Mouse (Mus musculus): ENCODE measurements around the gene Pgm5. TPM values are rescaled to one million over a fixed set of nuclear protein-coding genes. Genes with fewer than 3 reads are reported as not detected.
"Not testable (repeated sequence)": the region's sequence is repeated elsewhere in the genome, so short reads cannot be mapped to it uniquely, and the experiment has no call there.

The Pgm5 gene
- polyA plus RNA-seq, 1 experiment from 2014 or later: 0.44 TPM

DNA sequence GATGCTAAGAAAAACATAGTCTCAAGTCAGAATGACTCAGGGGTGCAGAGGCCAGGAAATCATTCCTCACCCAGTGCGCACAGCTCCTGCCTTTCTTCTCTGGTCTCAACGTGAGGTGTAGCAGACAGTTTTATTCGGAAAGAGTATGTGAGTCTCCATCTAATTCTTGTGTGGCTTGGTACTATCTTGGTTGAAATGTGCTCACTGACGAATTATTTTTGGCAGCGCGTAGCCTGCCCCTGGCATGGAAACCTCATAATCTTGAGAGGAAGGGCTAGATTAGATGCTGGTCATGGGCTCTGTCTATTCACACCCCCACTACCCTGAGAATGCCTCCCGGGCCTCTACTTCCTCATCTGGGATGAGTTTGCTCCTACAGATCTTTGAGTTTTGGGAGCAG, 153.6 kb downstream of the Pgm5 start:
- H3K4me3 ChIP-seq: no peak overlapping the region
- no peak overlapping the region for H3K4me2 ChIP-seq
- H3K36me3 ChIP-seq (replicated peaks): no peaks in the 10 kb centered on the region
- WGBS: 86% methylated on average over 7 of the region's 7 CpGs
- H3K27me3 ChIP-seq (replicated peaks): no peaks in the 10 kb centered on the region
- no peaks in the 10 kb centered on the region for H3K4me1 ChIP-seq
- no peak overlapping the region for H3K9ac ChIP-seq
- ATAC-seq (replicated peaks): no peak
- no peak overlapping the region for H3K27ac ChIP-seq
- H3K9me3 ChIP-seq: no peaks in the 10 kb centered on the region

DNA sequence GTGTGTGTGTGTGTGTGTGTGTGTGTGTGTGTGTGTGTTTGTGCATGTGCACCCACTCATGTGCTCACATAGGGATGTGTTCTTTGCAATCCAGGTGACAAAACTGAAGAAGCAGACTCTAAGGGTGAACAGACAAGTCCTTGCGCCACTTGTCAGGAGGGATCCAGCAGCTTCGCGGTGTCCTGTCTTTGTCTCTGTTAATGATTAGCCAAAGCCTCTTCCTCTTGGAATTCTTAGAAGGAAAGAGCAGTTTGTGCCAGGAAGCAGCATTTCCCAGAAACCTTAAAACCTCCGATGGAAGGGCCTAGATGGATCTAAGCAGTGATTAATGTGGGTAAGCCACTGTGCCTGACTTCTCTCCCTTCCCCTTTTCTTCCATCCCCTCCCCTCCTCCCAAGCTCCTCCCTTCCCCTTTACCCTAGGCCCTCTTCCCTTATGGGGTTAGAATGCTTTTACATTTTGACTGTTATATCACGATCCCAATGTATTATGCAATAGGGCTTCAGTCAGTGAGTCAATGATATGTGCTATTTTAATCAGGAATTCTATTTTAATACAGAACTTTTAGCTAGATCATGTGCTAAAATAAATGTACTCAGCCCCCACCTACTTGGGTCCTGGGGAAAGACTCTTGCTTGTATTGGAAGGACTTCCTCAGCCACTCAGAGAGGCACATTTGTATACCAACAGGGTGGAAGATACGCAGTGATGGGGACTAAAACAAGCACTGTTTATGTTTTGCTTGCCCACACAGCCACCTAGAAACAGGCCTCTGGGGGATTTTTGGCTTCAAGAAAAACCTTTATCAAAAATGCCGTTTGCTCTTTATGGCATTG, 154.4 kb downstream of the Pgm5 start:
- Histone ChIP-seq H3K27ac (no peak overlapping the region), H3K4me1 (no peaks in the 10 kb centered on the region), H3K4me3 (no peak overlapping the region), H3K9me3 (no peaks in the 10 kb centered on the region), H3K9ac (no peak overlapping the region), H3K4me2 (no peak overlapping the region), H3K36me3 (replicated peaks) (no peaks in the 10 kb centered on the region), H3K27me3 (replicated peaks) (no peaks in the 10 kb centered on the region)
- ATAC-seq (replicated peaks): no peak
- 85% methylated on average over 7 of the region's 7 CpGs for WGBS

DNA sequence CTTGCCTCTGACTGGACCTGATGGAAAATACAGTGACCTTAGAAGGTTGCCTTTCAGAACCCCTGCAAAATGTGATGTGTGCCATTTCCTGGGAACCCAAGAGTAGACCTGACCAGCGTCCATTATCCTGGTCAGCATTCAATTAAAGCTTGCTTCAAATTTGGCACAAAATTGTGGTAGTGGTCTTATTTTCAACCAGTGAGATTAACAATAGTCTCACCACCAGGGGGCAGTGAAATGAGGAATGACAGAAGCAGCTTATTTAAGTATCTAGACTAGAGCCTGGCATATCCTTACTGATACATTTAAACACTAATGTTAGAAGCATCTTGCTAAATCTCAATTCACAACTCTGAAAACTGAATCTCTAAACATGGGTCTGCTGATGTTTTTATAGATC, 156.3 kb downstream of the Pgm5 start:
- H3K27me3 ChIP-seq (replicated peaks): no peaks in the 10 kb centered on the region
- no peak for ATAC-seq (replicated peaks)
- no peak overlapping the region for H3K27ac ChIP-seq
- 71% methylated on average over 1 of the region's 1 CpGs for WGBS
- no peaks in the 10 kb centered on the region for H3K4me1 ChIP-seq
- H3K36me3 ChIP-seq (replicated peaks): no peaks in the 10 kb centered on the region
- no peak overlapping the region for H3K4me3 ChIP-seq
- no peak overlapping the region for H3K4me2 ChIP-seq
- no peak overlapping the region for H3K9ac ChIP-seq
- H3K9me3 ChIP-seq: no peaks in the 10 kb centered on the region

DNA sequence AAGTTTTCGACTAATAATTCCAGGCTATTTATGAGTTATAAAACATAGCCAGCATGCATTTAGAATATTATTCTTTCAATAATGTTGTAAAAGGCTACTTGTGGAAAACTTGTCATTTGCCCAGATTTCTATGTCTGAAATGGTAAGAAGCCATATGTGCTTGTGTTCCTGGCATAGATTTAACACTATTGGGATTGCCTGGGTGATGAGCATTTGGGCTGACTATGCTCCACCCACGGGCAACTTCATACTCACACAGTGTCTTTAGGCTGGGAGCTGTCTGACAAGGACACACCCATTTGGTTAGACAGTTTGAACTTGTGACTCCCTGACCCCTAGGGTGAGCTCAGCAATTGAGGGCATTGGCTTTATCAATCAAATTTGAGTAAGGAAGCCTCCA, 157.3 kb downstream of the Pgm5 start:
- no peak overlapping the region for H3K4me3 ChIP-seq
- H3K9me3 ChIP-seq: no peaks in the 10 kb centered on the region
- no peak overlapping the region for H3K27ac ChIP-seq
- no peaks in the 10 kb centered on the region for H3K36me3 ChIP-seq (replicated peaks)
- no peaks in the 10 kb centered on the region for H3K4me1 ChIP-seq
- 88% methylated on average over 2 of the region's 2 CpGs for WGBS
- no peak for ATAC-seq (replicated peaks)
- H3K9ac ChIP-seq: no peak overlapping the region
- no peak overlapping the region for H3K4me2 ChIP-seq
- H3K27me3 ChIP-seq (replicated peaks): no peaks in the 10 kb centered on the region

DNA sequence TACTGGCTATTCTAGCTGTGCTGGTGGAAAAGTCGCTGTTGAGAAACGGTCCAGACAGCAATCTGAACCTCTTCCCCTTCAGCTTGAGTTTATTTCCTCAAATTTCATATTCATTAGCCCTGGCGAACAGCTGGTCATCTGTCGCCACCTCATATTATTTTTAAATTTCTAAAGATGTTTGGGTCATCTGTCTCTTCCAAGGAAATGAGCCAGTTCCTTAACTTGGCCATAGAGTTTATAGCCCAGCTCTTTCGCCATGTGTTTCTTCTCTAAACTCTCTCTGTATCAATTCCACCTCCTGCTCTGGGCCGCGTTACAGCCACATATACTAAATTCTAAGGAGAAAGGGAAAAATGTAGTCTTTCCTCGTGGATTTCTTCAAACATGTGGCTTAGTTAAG, 158.0 kb downstream of the Pgm5 start:
- no peak for ATAC-seq (replicated peaks)
- H3K4me1 ChIP-seq: no peaks in the 10 kb centered on the region
- no peak overlapping the region for H3K4me3 ChIP-seq

DNA sequence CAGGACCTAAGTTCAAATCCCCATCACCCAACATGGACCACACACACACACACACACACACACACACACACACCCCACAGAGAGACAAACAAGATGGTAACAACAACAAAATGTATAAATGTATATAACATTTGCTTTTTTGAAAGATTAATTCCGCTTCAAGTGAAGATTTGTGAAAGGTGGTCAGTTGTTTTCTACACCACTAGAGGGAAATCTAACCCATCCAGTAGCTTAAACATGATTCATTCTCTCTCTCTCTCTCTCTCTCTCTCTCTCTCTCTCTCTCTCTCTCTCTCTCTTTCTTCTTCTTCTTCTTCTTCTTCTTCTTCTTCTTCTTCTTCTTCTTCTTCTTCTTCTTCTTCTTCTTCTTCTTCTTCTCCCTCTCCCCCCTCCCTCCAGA, 158.5 kb downstream of the Pgm5 start:
- not testable (repeated sequence) for H3K27me3 ChIP-seq (replicated peaks); ATAC-seq (replicated peaks); H3K9me3 ChIP-seq; H3K9ac ChIP-seq; H3K36me3 ChIP-seq (replicated peaks); H3K4me3 ChIP-seq; H3K27ac ChIP-seq; H3K4me1 ChIP-seq; H3K4me2 ChIP-seq
- WGBS: 74% methylated on average over 1 of the region's 1 CpGs

More for the DNA sequence above, 158.0 kb downstream of the Pgm5 start:
- no peaks in the 10 kb centered on the region for H3K9me3 ChIP-seq
- no peaks in the 10 kb centered on the region for H3K36me3 ChIP-seq (replicated peaks)
- WGBS: 78% methylated on average over 8 of the region's 8 CpGs
- no peaks in the 10 kb centered on the region for H3K27me3 ChIP-seq (replicated peaks)
- H3K9ac ChIP-seq: no peak overlapping the region
- H3K27ac ChIP-seq: no peak overlapping the region
- no peak overlapping the region for H3K4me2 ChIP-seq

DNA sequence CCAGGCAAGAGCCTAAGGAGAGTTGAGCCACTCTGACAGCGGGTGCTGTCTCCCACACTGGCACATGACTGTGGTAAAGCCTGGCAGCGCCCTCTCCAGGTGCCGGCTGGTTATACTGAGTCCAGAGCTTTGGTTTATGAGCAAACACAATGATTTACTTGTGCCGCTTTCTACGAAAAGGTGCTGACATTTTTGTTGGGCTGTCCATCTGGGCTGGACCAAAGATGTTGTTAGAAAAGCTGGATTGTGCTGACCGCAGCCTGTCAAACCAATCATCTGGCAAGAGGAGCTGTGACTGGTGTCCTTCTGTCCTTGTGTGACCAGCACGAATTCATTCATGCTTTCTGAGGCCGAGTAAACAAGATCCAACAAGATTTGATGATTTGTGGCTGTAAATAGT, 159.9 kb downstream of the Pgm5 start:
- ATAC-seq (replicated peaks): no peak
- Histone ChIP-seq H3K9ac (no peak overlapping the region), H3K9me3 (no peaks in the 10 kb centered on the region), H3K27me3 (replicated peaks) (no peaks in the 10 kb centered on the region), H3K4me2 (no peak overlapping the region), H3K4me1 (no peaks in the 10 kb centered on the region), H3K36me3 (replicated peaks) (no peaks in the 10 kb centered on the region), H3K4me3 (no peak overlapping the region), H3K27ac (no peak overlapping the region)
- WGBS: 72% methylated on average over 8 of the region's 8 CpGs

DNA sequence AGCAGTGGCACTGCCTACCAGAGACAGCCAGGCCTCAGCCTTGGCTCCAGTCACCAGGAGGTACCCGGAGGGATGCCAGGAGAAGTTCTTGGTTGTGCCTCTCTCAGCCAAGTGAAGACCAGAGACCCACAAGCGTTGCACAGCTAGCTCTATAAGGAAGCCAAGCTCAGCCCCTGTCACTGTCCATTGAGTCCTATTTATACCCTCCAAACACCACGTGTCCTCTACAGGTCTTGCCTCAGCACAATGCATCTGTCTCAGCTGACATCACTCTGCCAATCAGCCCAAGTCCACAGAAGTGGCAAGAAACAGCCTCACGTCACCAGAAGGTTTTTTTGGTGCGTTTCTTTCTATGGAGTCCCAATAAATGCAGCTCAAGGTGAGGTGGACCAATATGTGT, 161.0 kb downstream of the Pgm5 start:
- Histone ChIP-seq H3K4me3 (no peak overlapping the region), H3K9me3 (no peaks in the 10 kb centered on the region), H3K27me3 (replicated peaks) (no peaks in the 10 kb centered on the region), H3K27ac (no peak overlapping the region), H3K36me3 (replicated peaks) (no peaks in the 10 kb centered on the region), H3K9ac (no peak overlapping the region), H3K4me1 (no peaks in the 10 kb centered on the region), H3K4me2 (no peak overlapping the region)
- no peak for ATAC-seq (replicated peaks)
- 84% methylated on average over 5 of the region's 5 CpGs for WGBS

DNA sequence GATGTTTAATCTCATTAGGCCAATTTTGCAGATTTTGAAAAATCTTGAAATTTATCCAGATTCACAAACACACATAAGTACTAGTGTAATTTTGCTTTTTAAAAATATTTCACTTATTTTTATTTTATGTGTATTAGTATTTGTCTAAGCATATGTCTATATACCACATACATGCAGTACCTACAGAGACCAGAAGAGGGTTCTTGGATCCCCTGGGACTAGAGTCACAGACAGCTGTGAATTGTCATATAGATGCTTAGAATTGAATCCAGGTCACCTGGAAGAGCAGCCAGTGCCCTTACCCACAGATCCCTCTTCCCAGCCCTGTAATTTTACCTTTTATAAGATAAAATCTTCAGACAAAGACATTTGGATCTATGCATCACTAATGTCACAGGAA, 161.7 kb downstream of the Pgm5 start:
- no peaks in the 10 kb centered on the region for H3K9me3 ChIP-seq
- no peak overlapping the region for H3K9ac ChIP-seq
- H3K4me1 ChIP-seq: no peaks in the 10 kb centered on the region
- H3K4me2 ChIP-seq: no peak overlapping the region
- H3K27ac ChIP-seq: no peak overlapping the region
- H3K27me3 ChIP-seq (replicated peaks): no peaks in the 10 kb centered on the region
- no peak for ATAC-seq (replicated peaks)
- no peak overlapping the region for H3K4me3 ChIP-seq
- H3K36me3 ChIP-seq (replicated peaks): no peaks in the 10 kb centered on the region

DNA sequence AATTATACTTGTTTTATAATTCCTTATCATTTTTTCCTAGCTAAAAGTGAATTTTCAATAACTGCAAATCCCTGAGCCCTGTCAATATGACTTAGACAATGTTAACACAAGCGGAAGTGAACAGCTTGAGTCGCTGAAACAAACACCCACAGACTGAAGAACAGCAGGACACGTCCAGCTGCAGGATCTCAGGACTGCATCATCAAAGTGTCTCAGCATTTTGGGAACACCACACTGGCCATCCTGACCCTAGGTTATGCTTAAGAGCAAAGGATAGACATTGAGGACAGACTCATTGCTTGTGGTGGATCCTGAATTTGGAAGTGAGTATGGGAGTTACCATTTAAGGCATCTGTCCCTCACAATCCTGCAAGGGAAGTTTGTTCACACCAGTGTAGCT, 162.5 kb downstream of the Pgm5 start:
- Histone ChIP-seq H3K9me3 (no peaks in the 10 kb centered on the region), H3K4me2 (no peak overlapping the region), H3K36me3 (replicated peaks) (no peaks in the 10 kb centered on the region), H3K4me1 (no peaks in the 10 kb centered on the region), H3K27ac (no peak overlapping the region), H3K9ac (no peak overlapping the region), H3K4me3 (no peak overlapping the region), H3K27me3 (replicated peaks) (no peaks in the 10 kb centered on the region)
- ATAC-seq (replicated peaks): no peak
- 81% methylated on average over 3 of the region's 3 CpGs for WGBS

DNA sequence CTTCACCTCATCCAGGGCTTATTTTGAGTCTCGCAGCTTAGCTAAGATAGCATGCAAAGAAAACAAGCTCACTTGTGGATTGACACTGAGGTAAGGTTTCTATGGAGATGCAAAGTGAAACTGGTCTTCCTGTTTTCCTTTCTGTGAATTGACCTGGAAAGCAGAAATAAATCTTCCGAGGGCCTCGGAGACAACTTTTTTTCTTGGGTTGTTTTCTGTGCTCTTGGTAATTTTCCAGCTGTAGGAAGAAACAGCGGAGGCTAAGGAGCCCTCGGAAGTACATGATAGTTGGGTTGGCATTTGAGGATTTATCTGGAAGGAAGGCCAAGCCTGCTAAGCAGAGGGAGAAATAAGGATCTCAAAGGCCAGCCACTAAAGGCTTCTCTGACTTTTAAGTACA, 163.0 kb downstream of the Pgm5 start:
- 81% methylated on average over 5 of the region's 5 CpGs for WGBS
- ATAC-seq (replicated peaks): no peak
- Histone ChIP-seq H3K27me3 (replicated peaks) (no peaks in the 10 kb centered on the region), H3K36me3 (replicated peaks) (no peaks in the 10 kb centered on the region), H3K4me1 (no peaks in the 10 kb centered on the region), H3K27ac (no peak overlapping the region), H3K4me3 (no peak overlapping the region), H3K9ac (no peak overlapping the region), H3K4me2 (no peak overlapping the region), H3K9me3 (no peaks in the 10 kb centered on the region)

DNA sequence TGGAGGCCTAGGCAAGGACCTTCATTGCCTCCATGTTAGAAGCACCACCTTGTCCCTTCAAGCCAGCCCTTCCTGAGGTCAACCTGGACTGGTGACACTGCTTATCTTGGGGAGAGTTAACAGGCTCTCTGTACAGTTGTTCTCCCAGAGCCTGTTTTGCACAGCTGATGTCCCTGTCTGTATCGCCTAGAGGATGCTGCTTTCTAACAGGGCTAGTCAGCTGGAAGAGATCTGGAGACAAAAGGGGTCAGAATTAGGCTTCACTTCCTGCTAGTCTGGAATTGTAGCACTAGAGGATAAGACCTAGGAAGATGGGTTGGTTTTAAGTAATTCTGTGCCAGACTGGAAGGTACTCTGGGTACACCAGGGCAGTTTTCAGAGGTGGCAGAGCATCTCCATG, 163.7 kb downstream of the Pgm5 start:
- Histone ChIP-seq H3K4me3 (no peak overlapping the region), H3K27ac (no peak overlapping the region), H3K27me3 (replicated peaks) (no peaks in the 10 kb centered on the region), H3K9ac (no peak overlapping the region), H3K4me1 (no peaks in the 10 kb centered on the region), H3K4me2 (no peak overlapping the region), H3K36me3 (replicated peaks) (no peaks in the 10 kb centered on the region), H3K9me3 (no peaks in the 10 kb centered on the region)
- whole genome bisulfite sequencing: 58% methylated on average over 1 of the region's 1 CpGs
- ATAC-seq (replicated peaks): no peak

DNA sequence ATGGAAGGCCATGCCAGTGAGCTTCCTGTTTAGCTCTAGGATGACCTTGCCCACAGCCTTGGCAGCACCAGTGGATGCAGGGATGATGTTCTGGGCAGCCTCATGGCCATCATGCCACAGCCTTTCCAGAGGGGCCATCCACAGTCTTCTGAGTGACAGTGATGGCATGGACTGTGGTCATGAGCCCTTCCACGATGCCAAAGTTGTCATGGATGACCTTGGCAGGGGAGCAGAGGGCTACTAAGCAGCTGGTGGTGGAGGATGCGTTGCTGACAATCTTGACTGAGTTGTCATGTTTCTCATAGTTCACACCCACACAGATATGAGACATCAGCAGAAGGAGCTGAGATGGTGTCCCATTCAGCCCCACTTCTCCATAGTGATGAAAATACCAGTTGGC, 169.0 kb downstream of the Pgm5 start:
- WGBS: 90% methylated on average over 2 of the region's 2 CpGs
- ATAC-seq (replicated peaks): no peak

More for the DNA sequence above, 169.0 kb downstream of the Pgm5 start:
- Histone ChIP-seq H3K9ac (no peak overlapping the region), H3K4me1 (no peaks in the 10 kb centered on the region), H3K27me3 (replicated peaks) (no peaks in the 10 kb centered on the region), H3K9me3 (no peaks in the 10 kb centered on the region), H3K36me3 (replicated peaks) (no peaks in the 10 kb centered on the region), H3K27ac (no peak overlapping the region), H3K4me2 (no peak overlapping the region), H3K4me3 (no peak overlapping the region)
